Mouse (Mus musculus) left cerebral cortex, adult 2 months (tissue): ENCODE data around the gene Ecm2. TPM values are rescaled to one million over a fixed set of nuclear protein-coding genes. Genes with fewer than 3 reads are reported as not detected.
A peak's percentile ranks its signal among the peaks of the same experiment; 100 is the strongest.

Source experiments
- DNase-seq, 2 experiments: peaks; one replicate each; pipeline ENCODE4 v3.0.0; 2021 to 2022; ENCODE audit warnings: low spot score in 2 of 2, mixed read lengths in 1 of 2; ENCODE audit errors: extremely low spot score in 1 of 2
- H3K27ac ChIP-seq: fragments of 200-600 bp; 2 replicates; pipeline ENCODE4 v1.8.1; 2022
- H3K4me3 ChIP-seq: fragments of 200-600 bp; 2 replicates; pipeline ENCODE4 v1.8.1; 2022
- CTCF ChIP-seq: fragments of 200-600 bp; IDR thresholded peaks from 2 replicates; pipeline ENCODE4 v1.8.1; 2022; ENCODE audit warnings: antibody characterized with exemption, mild to moderate bottlenecking, moderate library complexity
- intact Hi-C: fragments of 180-260 bp; cut with DNase I; formaldehyde crosslinking; loops from one replicate; pipeline ENCODE4 v1.15.1; 2025
- long read RNA-seq, 2 experiments: library from polyadenylated mRNA; stranded (forward); transcript quantifications; one replicate each; pipeline ENCODE4 v2.0.0; 2021; ENCODE audit warnings: borderline mapping rate in 2 of 2
- total RNA-seq, 2 experiments: library from RNA; stranded (reverse); gene quantifications; 2 replicates each; pipeline ENCODE4 v1.2.3; 2021

Gene Ecm2
- 1 to 10 TPM; 2.2 to 2.4 TPM for total RNA-seq
- long read RNA-seq, experiment 1, partial matches to known transcripts: 0 of 1 reads
- long read RNA-seq, experiment 1, other reads (novel, unspliced or antisense): 1 of 1 reads
- long read RNA-seq, experiment 2, partial matches to known transcripts: 0 of 1 reads
- long read RNA-seq, experiment 2, other reads (novel, unspliced or antisense): 0 of 1 reads

- H3K4me3 ChIP-seq: peak within 1 kb of the TSS; percentile 31; the same call in 1 of the 2 replicates
- intact Hi-C loops: no loop called here
- no peak for TF ChIP-seq CTCF
- DNase-seq: no peak
- H3K27ac ChIP-seq: peak within 1 kb of the TSS; percentile 68; the same call in 1 of the 2 replicates
Measured at GRCm38 (mm10) chr13:49504510-49504909, at the start of gene Ecm2. Gene Ecm2 (plus strand): TSS chr13:49504810.

- H3K4me3 ChIP-seq: no peak overlapping the region
- no peak for DNase-seq
- TF ChIP-seq CTCF: no peak
- H3K27ac ChIP-seq: peak overlapping the region; percentile 53; the same call in 1 of the 2 replicates
- intact Hi-C loops: no loop called here
Measured at GRCm38 (mm10) chr13:49460276-49460675, 44.3 kb upstream of the Ecm2 start.

- TF ChIP-seq CTCF: no peak
- Histone ChIP-seq H3K27ac (peak overlapping the region; percentile 61), H3K4me3 (no peak overlapping the region)
- DNase-seq: no peak
- intact Hi-C loops: no loop called here
Measured at GRCm38 (mm10) chr13:49460692-49461414, 43.8 kb upstream of the Ecm2 start.

- intact Hi-C loops: no loop called here
- Histone ChIP-seq H3K27ac (peak overlapping the region; percentile 61), H3K4me3 (no peak overlapping the region)
- no peak for DNase-seq
- TF ChIP-seq CTCF: no peak
Measured at GRCm38 (mm10) chr13:49461458-49462132, 43.0 kb upstream of the Ecm2 start.

- H3K27ac ChIP-seq: 0 out of 2 replicates have a peak overlapping the region, but pooled peaks have one; percentile 6
- H3K4me3 ChIP-seq: no peak overlapping the region
- no peak for DNase-seq
- no peak for TF ChIP-seq CTCF
- intact Hi-C loops: no loop called here
Measured at GRCm38 (mm10) chr13:49462921-49463320, 41.7 kb upstream of the Ecm2 start.

- no peak for DNase-seq
- no peak for TF ChIP-seq CTCF
- intact Hi-C loops: no loop called here
Measured at GRCm38 (mm10) chr13:49465875-49466274, 38.7 kb upstream of the Ecm2 start.

GRCm38 (mm10) chr13:49466393-49467075 is 38.1 kb upstream of the Ecm2 start:
- TF ChIP-seq CTCF: no peak
- intact Hi-C loops: no loop called here
- Histone ChIP-seq H3K4me3 (no peak overlapping the region), H3K27ac (0 out of 2 replicates have a peak overlapping the region, but pooled peaks have one; percentile 13)
- no peak for DNase-seq

More at GRCm38 (mm10) chr13:49465875-49466274, 38.7 kb upstream of the Ecm2 start:
- no peak overlapping the region for H3K27ac ChIP-seq
- no peak overlapping the region for H3K4me3 ChIP-seq

- TF ChIP-seq CTCF: no peak
- DNase-seq: no peak
- Histone ChIP-seq H3K4me3 (no peak overlapping the region), H3K27ac (no peak overlapping the region)
- intact Hi-C loops: no loop called here
Measured at GRCm38 (mm10) chr13:49467585-49467984, 37.0 kb upstream of the Ecm2 start.

GRCm38 (mm10) chr13:49469002-49469401 is 35.6 kb upstream of the Ecm2 start:
- H3K27ac ChIP-seq: no peak overlapping the region

GRCm38 (mm10) chr13:49470319-49470718 is 34.3 kb upstream of the Ecm2 start:
- no peak for DNase-seq
- TF ChIP-seq CTCF: no peak
- intact Hi-C loops: no loop called here
- no peak overlapping the region for H3K4me3 ChIP-seq
- no peak overlapping the region for H3K27ac ChIP-seq

More at GRCm38 (mm10) chr13:49469002-49469401, 35.6 kb upstream of the Ecm2 start:
- no peak for TF ChIP-seq CTCF
- H3K4me3 ChIP-seq: no peak overlapping the region
- intact Hi-C loops: no loop called here
- DNase-seq: no peak

- DNase-seq: no peak
- H3K4me3 ChIP-seq: no peak overlapping the region
- TF ChIP-seq CTCF: no peak
- intact Hi-C loops: no loop called here
- H3K27ac ChIP-seq: no peak overlapping the region
Measured at GRCm38 (mm10) chr13:49470806-49471205, 33.8 kb upstream of the Ecm2 start.
